Mouse (Mus musculus) testis, adult 2 months (tissue): ENCODE measurements around the gene Rnaseh2b.

ENCODE experiments used
- CTCF ChIP-seq: fragments of 200-500 bp; IDR thresholded peaks from 2 replicates; pipeline ENCODE4 v1.5.1; 2012; ENCODE audit warnings: low read depth, mild to moderate bottlenecking, inconsistent platforms, low read length, moderate library complexity; ENCODE audit not compliant: control insufficient read depth, insufficient read depth, insufficient replicate concordance
- POLR2A ChIP-seq: fragments of 200-500 bp; IDR thresholded peaks from 2 replicates; pipeline ENCODE4 v1.6.1; 2012; ENCODE audit warnings: low read depth, mild to moderate bottlenecking, inconsistent platforms, low read length, moderate library complexity; ENCODE audit not compliant: control insufficient read depth

DNA sequence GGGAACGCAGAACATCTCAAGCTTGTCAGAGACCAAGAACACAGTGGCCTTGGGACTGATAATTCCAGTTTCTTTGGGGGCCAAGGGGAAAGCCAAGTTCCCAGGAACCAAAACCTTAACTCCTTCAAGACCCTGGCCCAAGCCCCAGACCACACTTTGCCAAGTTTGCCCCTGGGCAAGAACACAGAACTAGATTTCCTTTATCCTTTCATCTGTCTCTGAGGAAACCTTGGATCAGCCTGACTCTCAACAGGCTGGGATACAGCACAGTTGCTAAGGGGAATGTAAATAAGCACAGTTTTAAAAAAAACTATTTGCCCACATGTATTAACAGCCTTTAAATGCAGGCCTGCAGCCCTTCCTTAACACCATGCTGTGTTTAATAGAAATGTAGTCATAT, 15.2 kb downstream of the Rnaseh2b start:
- no peak for TF ChIP-seq POLR2A
- no peak for TF ChIP-seq CTCF
